Mouse (Mus musculus) ES-E14 (cell line): Measurements from ENCODE around the gene Gm49322. TPM values are rescaled to one million over a fixed set of nuclear protein-coding genes. Genes with fewer than 3 reads are reported as not detected.
"Not testable (repeated sequence)": the region's sequence is repeated elsewhere in the genome, so short reads cannot be mapped to it uniquely, and the experiment has no call there.

Source experiments
- DNase-seq: peaks from one replicate; pipeline ENCODE4 v3.0.0-alpha.2; 2013; ENCODE audit warnings: low read depth, low spot score
- H3K27ac ChIP-seq: 2 replicates; pipeline ENCODE4 v1.5.1; 2012; ENCODE audit warnings: low read depth, mild to moderate bottlenecking, low read length, moderate library complexity, mixed read lengths; ENCODE audit not compliant: poor library complexity, insufficient read depth, severe bottlenecking
- H3K36me3 ChIP-seq: 2 replicates; pipeline ENCODE4 v1.6.1; 2012; ENCODE audit warnings: mild to moderate bottlenecking, low read length, moderate library complexity, mixed read lengths; ENCODE audit not compliant: control insufficient read depth, poor library complexity, insufficient read depth, severe bottlenecking
- H3K4me1 ChIP-seq, 2 experiments: fragments of 150-350 bp in 1 of 2; sonication (generic) in 1 of 2; 2 replicates each; pipeline ENCODE4 v1.6.1; 2012; ENCODE audit warnings: low read length in 2 of 2, mild to moderate bottlenecking in 1 of 2, mixed read lengths in 1 of 2; ENCODE audit not compliant: control insufficient read depth in 2 of 2, insufficient read depth in 2 of 2, poor library complexity in 1 of 2
- H3K4me3 ChIP-seq, 2 experiments: fragments of 150-350 bp in 1 of 2; sonication (generic) in 1 of 2; 2 replicates each; pipeline ENCODE4 v1.5.1; 2012; ENCODE audit warnings: low read length in 2 of 2, low read depth in 1 of 2, mild to moderate bottlenecking in 1 of 2, mixed read lengths in 1 of 2; ENCODE audit not compliant: insufficient read depth in 1 of 2, poor library complexity in 1 of 2, severe bottlenecking in 1 of 2
- H3K9ac ChIP-seq: 2 replicates; pipeline ENCODE4 v1.6.1; 2012; ENCODE audit warnings: low read depth, mild to moderate bottlenecking, low read length, mixed read lengths; ENCODE audit not compliant: poor library complexity, insufficient read depth, severe bottlenecking
- H3K9me3 ChIP-seq: fragments of 150-350 bp; sonication (generic); 2 replicates; pipeline ENCODE4 v1.6.1; 2012; ENCODE audit warnings: low read depth, mild to moderate bottlenecking, low read length; ENCODE audit not compliant: control insufficient read depth, insufficient read depth
- CHD2 ChIP-seq: IDR thresholded peaks from 2 replicates; pipeline ENCODE4 v1.6.1; 2014; ENCODE audit warnings: mild to moderate bottlenecking, low read depth, low read length, inconsistent platforms
- HCFC1 ChIP-seq: IDR thresholded peaks from 2 replicates; pipeline ENCODE4 v1.6.1; 2012; ENCODE audit warnings: low read length, inconsistent platforms, borderline replicate concordance; ENCODE audit not compliant: insufficient read depth
- MAFK ChIP-seq: IDR thresholded peaks from 2 replicates; pipeline ENCODE4 v1.6.1; 2014; ENCODE audit warnings: mild to moderate bottlenecking, low read depth, low read length, inconsistent platforms; ENCODE audit not compliant: insufficient read depth
- ZC3H11A ChIP-seq: IDR thresholded peaks from 2 replicates; pipeline ENCODE4 v1.6.1; 2012; ENCODE audit warnings: low read depth, mild to moderate bottlenecking, inconsistent platforms, low read length, borderline replicate concordance
- ZNF384 ChIP-seq: IDR thresholded peaks from 2 replicates; pipeline ENCODE4 v1.6.1; 2012; ENCODE audit warnings: low read depth, low read length, inconsistent platforms
- in situ Hi-C, 2 experiments: fragments of 600-800 bp; cut with MboI; formaldehyde crosslinking; loops; one replicate each; pipeline ENCODE4 v1.15.1; 2025; ENCODE audit warnings: low sequenced_read_pairs in 2 of 2, inconsistent platforms in 1 of 2; ENCODE audit not compliant: unreplicated experiment in 2 of 2
- total RNA-seq: library from RNA; depleted of rRNA; stranded (reverse); fragments of 300-350 nt; gene quantifications from 2 replicates; pipeline ENCODE4 v1.2.3, GENCODE M21; 2012

Gene Gm49322
- total RNA-seq, 1 experiment, result 8.4 TPM

- peaks cover 0 to 6% of the 10 kb centered on the region in 2 experiments; a peak in 2 of 4 replicates for H3K4me1 ChIP-seq
- no peak overlapping the region for H3K27ac ChIP-seq
- H3K36me3 ChIP-seq, result peaks cover 32% of the 10 kb centered on the region; the same call in 1 of the 2 replicates
- no peaks in the 10 kb centered on the region for H3K9me3 ChIP-seq
- H3K4me3 ChIP-seq, result no peak overlapping the region
- no peak overlapping the region for H3K9ac ChIP-seq
- in situ Hi-C loops, result no loop called here
- DNase-seq, result no peak
- TF ChIP-seq MAFK, result no peak
- no peak for TF ChIP-seq CHD2
- no peak for TF ChIP-seq ZNF384
- TF ChIP-seq ZC3H11A, result no peak
These were observed 21.9 kb downstream of the Gm49322 start for GRCm38 (mm10) chr10:80627685-80628084.

- Histone ChIP-seq H3K4me3 (no peak overlapping the region), H3K4me1 (peaks cover 0 to 5% of the 10 kb centered on the region in 2 experiments; a peak in 2 of 4 replicates), H3K36me3 (peaks cover 37% of the 10 kb centered on the region; the same call in 1 of the 2 replicates), H3K27ac (no peak overlapping the region), H3K9ac (no peak overlapping the region), H3K9me3 (no peaks in the 10 kb centered on the region)
- TF ChIP-seq ZC3H11A (no peak), MAFK (no peak), HCFC1 (no peak), CHD2 (no peak), ZNF384 (no peak)
- DNase-seq, result no peak
- in situ Hi-C loops, result no loop called here
These were observed 23.1 kb downstream of the Gm49322 start for GRCm38 (mm10) chr10:80628925-80629324.

GRCm38 (mm10) chr10:80635345-80635744 lies 29.5 kb downstream of the Gm49322 start:
- Histone ChIP-seq H3K36me3 (peaks cover 67% of the 10 kb centered on the region), H3K4me3 (no peak overlapping the region), H3K9ac (no peak overlapping the region), H3K9me3 (no peaks in the 10 kb centered on the region), H3K27ac (no peak overlapping the region), H3K4me1 (peaks cover 0 to 14% of the 10 kb centered on the region in 2 experiments; a peak in 2 of 4 replicates)
- in situ Hi-C loops, result no loop called here
- DNase-seq, result no peak
- TF ChIP-seq HCFC1 (no peak), ZC3H11A (no peak), CHD2 (no peak), ZNF384 (no peak), MAFK (no peak)

- peaks cover 0 to 6% of the 10 kb centered on the region in 2 experiments; a peak in 1 of 4 replicates for H3K4me1 ChIP-seq
- no peak for DNase-seq
- H3K9me3 ChIP-seq, result no peaks in the 10 kb centered on the region
- no peak overlapping the region for H3K4me3 ChIP-seq
- no peak overlapping the region for H3K9ac ChIP-seq
- in situ Hi-C loops, result no loop called here
- no peak for TF ChIP-seq ZC3H11A
- TF ChIP-seq MAFK, result no peak
- TF ChIP-seq CHD2, result no peak
- no peak for TF ChIP-seq HCFC1
- peaks cover 46% of the 10 kb centered on the region; the same call in 1 of the 2 replicates for H3K36me3 ChIP-seq
- H3K27ac ChIP-seq, result no peak overlapping the region
These were observed 41.1 kb downstream of the Gm49322 start for GRCm38 (mm10) chr10:80646936-80647335.

- H3K9ac ChIP-seq, H3K9me3 ChIP-seq, H3K4me1 ChIP-seq, DNase-seq, in situ Hi-C loops, H3K27ac ChIP-seq, H3K4me3 ChIP-seq: not testable (repeated sequence)
- peak; percentile 86 for TF ChIP-seq ZNF384
- H3K36me3 ChIP-seq, result peaks cover 22% of the 10 kb centered on the region; the same call in 1 of the 2 replicates
These were observed 44.1 kb downstream of the Gm49322 start for GRCm38 (mm10) chr10:80649910-80650309.
